Mouse (Mus musculus) C2C12 (cell line): ENCODE data around the gene Figla. TPM values are rescaled to one million over a fixed set of nuclear protein-coding genes. Genes with fewer than 3 reads are reported as not detected.
"Not testable (repeated sequence)": the region's sequence is repeated elsewhere in the genome, so short reads cannot be mapped to it uniquely, and the experiment has no call there.

Experiments
- H3K27me3 ChIP-seq: one replicate; pipeline ENCODE4 v1.6.1; 2011; ENCODE audit not compliant: control insufficient read depth, insufficient read depth, insufficient read length
- H3K36me3 ChIP-seq: one replicate; pipeline ENCODE4 v1.6.1; 2011; ENCODE audit not compliant: control insufficient read depth, insufficient read depth
- H3K4me3 ChIP-seq: one replicate; pipeline ENCODE4 v1.5.1; 2011; ENCODE audit warnings: mild to moderate bottlenecking, control low read depth; ENCODE audit not compliant: poor library complexity, insufficient read depth, severe bottlenecking
- H3K79me2 ChIP-seq: one replicate; pipeline ENCODE4 v1.6.1; 2011; ENCODE audit not compliant: control insufficient read depth, insufficient read depth
- H3K79me3 ChIP-seq: one replicate; pipeline ENCODE4 v1.6.1; 2011; ENCODE audit warnings: low read depth, control low read depth
- H3ac ChIP-seq: one replicate; pipeline ENCODE3; 2011; ENCODE audit warnings: low read depth; ENCODE audit not compliant: control insufficient read depth, insufficient read length
- CEBPB ChIP-seq: IDR thresholded peaks from one replicate; pipeline ENCODE4 v1.6.1; 2011; ENCODE audit warnings: low read depth, mild to moderate bottlenecking, control low read depth, moderate library complexity
- CTCF ChIP-seq: IDR thresholded peaks from one replicate; pipeline ENCODE4 v1.5.1; 2011; ENCODE audit not compliant: control insufficient read depth, insufficient read depth, insufficient read length
- FOSL1 ChIP-seq: IDR thresholded peaks from one replicate; pipeline ENCODE4 v1.8.0; 2011; ENCODE audit warnings: mild to moderate bottlenecking, low read length; ENCODE audit not compliant: poor library complexity, insufficient read depth, severe bottlenecking
- MAX ChIP-seq: IDR thresholded peaks from one replicate; pipeline ENCODE4 v1.6.1; 2011; ENCODE audit warnings: mild to moderate bottlenecking, control low read depth
- MYOD1 ChIP-seq: IDR thresholded peaks from one replicate; pipeline ENCODE4 v1.6.1; 2011; ENCODE audit warnings: low read depth; ENCODE audit not compliant: control insufficient read depth, insufficient read length
- MYOG ChIP-seq: IDR thresholded peaks from one replicate; pipeline ENCODE4 v1.6.1; 2011; ENCODE audit not compliant: control insufficient read depth, insufficient read length; ENCODE audit errors: extremely low read depth
- USF1 ChIP-seq: IDR thresholded peaks from one replicate; pipeline ENCODE4 v1.6.1; 2011; ENCODE audit warnings: low read depth, mild to moderate bottlenecking, control low read depth, moderate library complexity
- polyA plus RNA-seq: library from polyadenylated mRNA; unstranded; fragments of >200 nt; fragmentation: generic; extraction: Trizol; gene quantifications from one replicate; pipeline ENCODE4 v1.2.1, GENCODE M21; 2012; ENCODE audit warnings: missing spikeins

Figla gene
- polyA plus RNA-seq, 1 experiment = 0.05 TPM

GRCm38 (mm10) chr6:86004271-86005148, 11.5 kb upstream of the Figla start:
- no peaks in the 10 kb centered on the region for H3K36me3 ChIP-seq
- no peaks in the 10 kb centered on the region for H3K79me2 ChIP-seq
- TF ChIP-seq USF1 = no peak
- TF ChIP-seq MYOD1 = no peak
- TF ChIP-seq MAX = no peak
- peak; percentile 90 for TF ChIP-seq CTCF
- no peak for TF ChIP-seq CEBPB
- TF ChIP-seq FOSL1 = no peak
- no peak overlapping the region for H3K4me3 ChIP-seq
- no peak overlapping the region for H3ac ChIP-seq
- no peaks in the 10 kb centered on the region for H3K79me3 ChIP-seq
- H3K27me3 ChIP-seq = peaks cover 3% of the 10 kb centered on the region

DNA sequence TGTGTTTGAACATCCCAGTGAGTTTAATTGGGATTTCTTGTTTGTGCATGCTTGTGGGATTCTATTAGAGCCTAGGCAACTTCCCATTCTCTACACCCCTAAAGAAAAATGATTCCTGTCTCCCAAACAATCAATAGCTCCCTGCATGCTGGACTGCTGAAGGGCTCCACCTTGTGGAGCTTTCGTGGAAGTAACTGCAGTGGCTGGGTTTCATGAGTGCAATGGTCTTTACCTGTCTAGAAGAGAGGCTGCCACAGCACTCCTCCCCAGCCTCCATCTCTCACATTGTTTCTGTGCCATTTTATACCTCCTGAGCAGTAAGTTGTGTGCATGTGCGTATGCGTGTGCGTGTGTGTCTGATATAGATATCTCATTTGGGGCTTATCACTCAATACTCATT, 6.0 kb upstream of the Figla start:
- no peaks in the 10 kb centered on the region for H3K79me3 ChIP-seq
- H3ac ChIP-seq = no peak overlapping the region
- H3K36me3 ChIP-seq = no peaks in the 10 kb centered on the region
- TF ChIP-seq MYOG = no peak
- TF ChIP-seq CTCF = peak; percentile 48
- TF ChIP-seq USF1 = no peak
- no peak for TF ChIP-seq MYOD1
- no peak for TF ChIP-seq CEBPB
- peaks cover 3% of the 10 kb centered on the region for H3K27me3 ChIP-seq
- no peaks in the 10 kb centered on the region for H3K79me2 ChIP-seq
- H3K4me3 ChIP-seq = no peak overlapping the region

DNA sequence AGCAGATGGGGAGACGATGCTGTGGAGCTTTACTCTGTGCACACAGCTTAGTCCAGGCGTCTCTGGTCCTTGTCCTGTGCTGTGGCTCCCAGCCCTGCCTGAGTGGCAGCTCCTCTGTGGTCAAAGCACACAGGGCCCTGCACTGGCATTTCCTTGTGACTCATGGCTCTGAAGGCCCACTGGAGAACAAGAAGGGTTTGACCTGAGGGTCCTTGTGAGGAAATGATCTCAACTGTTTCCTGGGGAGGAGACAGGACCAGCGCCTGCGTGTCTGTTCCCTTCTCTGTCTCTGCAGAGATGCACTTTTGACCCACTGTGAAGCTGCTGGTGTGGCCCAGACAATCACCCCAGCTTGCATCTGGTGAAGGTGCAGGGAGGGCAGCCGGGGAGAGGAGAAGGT, 1.2 kb upstream of the Figla start:
- H3K27me3 ChIP-seq, H3K79me3 ChIP-seq, H3K36me3 ChIP-seq, H3K79me2 ChIP-seq, H3ac ChIP-seq, H3K4me3 ChIP-seq: not testable (repeated sequence)

GRCm38 (mm10) chr6:86016793-86017350, 901 bp downstream of the Figla start:
- H3K4me3 ChIP-seq = no peak overlapping the region
- H3K36me3 ChIP-seq = no peaks in the 10 kb centered on the region
- H3K79me2 ChIP-seq = no peaks in the 10 kb centered on the region
- TF ChIP-seq MYOG (no peak), MAX (no peak), CEBPB (no peak), MYOD1 (no peak), USF1 (no peak), CTCF (no peak), FOSL1 (no peak)
- H3ac ChIP-seq = no peak overlapping the region
- H3K27me3 ChIP-seq = no peaks in the 10 kb centered on the region
- H3K79me3 ChIP-seq = no peaks in the 10 kb centered on the region

- Histone ChIP-seq H3K36me3 (no peaks in the 10 kb centered on the region), H3ac (no peak overlapping the region), H3K79me2 (no peaks in the 10 kb centered on the region), H3K27me3 (no peaks in the 10 kb centered on the region), H3K4me3 (no peak overlapping the region), H3K79me3 (no peaks in the 10 kb centered on the region)
- no peak for TF ChIP-seq MYOD1
- TF ChIP-seq CEBPB = peak; percentile 95
- TF ChIP-seq MYOG = no peak
- no peak for TF ChIP-seq MAX
- no peak for TF ChIP-seq FOSL1
- no peak for TF ChIP-seq USF1
- TF ChIP-seq CTCF = no peak
Observed at GRCm38 (mm10) chr6:86019415-86020237, 3.7 kb downstream of the Figla start.
